Mouse (Mus musculus) stomach, postnatal 0 days (tissue): ENCODE measurements around the gene Atp1b1. TPM values are rescaled to one million over a fixed set of nuclear protein-coding genes. Genes with fewer than 3 reads are reported as not detected.
A peak's percentile ranks its signal among the peaks of the same experiment; 100 is the strongest.

ENCODE experiments used
- ATAC-seq: fragments of 200-750 bp; cut with Nextera tagmentation; 2 replicates; pipeline ENCODE4 v1.8.0; 2017; ENCODE audit not compliant: low FRiP score, low TSS enrichment
- DNase-seq: peaks from one replicate; pipeline ENCODE4 v3.0.0-alpha.2; 2016; ENCODE audit warnings: low spot score
- H3K27ac ChIP-seq: fragments of 300-500 bp; sonication (generic); replicated peaks from 2 replicates; pipeline ENCODE4 v1.5.1; 2014; ENCODE audit warnings: mild to moderate bottlenecking, control low read depth
- H3K27me3 ChIP-seq: fragments of 300-500 bp; sonication (generic); 2 replicates; pipeline ENCODE4 v1.6.1; 2014; ENCODE audit warnings: low read length; ENCODE audit not compliant: control insufficient read depth, insufficient read depth
- H3K36me3 ChIP-seq: fragments of 300-500 bp; sonication (generic); 2 replicates; pipeline ENCODE4 v1.6.1; 2014; ENCODE audit warnings: low read length, mixed read lengths; ENCODE audit not compliant: control insufficient read depth, insufficient read depth
- H3K4me1 ChIP-seq: fragments of 300-500 bp; sonication (generic); replicated peaks from 2 replicates; pipeline ENCODE4 v1.6.1; 2014; ENCODE audit warnings: antibody characterized with exemption; ENCODE audit not compliant: control insufficient read depth, insufficient read depth
- H3K4me2 ChIP-seq: fragments of 300-500 bp; sonication (generic); replicated peaks from 2 replicates; pipeline ENCODE4 v1.6.1; 2014; ENCODE audit warnings: low read depth, mild to moderate bottlenecking, control low read depth, moderate library complexity
- H3K4me3 ChIP-seq: fragments of 300-500 bp; sonication (generic); 2 replicates; pipeline ENCODE4 v1.5.1; 2014; ENCODE audit warnings: low read depth, low read length, control low read depth
- H3K9ac ChIP-seq: fragments of 300-500 bp; sonication (generic); 2 replicates; pipeline ENCODE4 v1.6.1; 2014; ENCODE audit warnings: mild to moderate bottlenecking, low read length, control low read depth, mixed read lengths
- H3K9me3 ChIP-seq: fragments of 300-500 bp; sonication (generic); 2 replicates; pipeline ENCODE4 v1.6.1; 2016; ENCODE audit warnings: low read length; ENCODE audit not compliant: control insufficient read depth
- CTCF ChIP-seq: IDR thresholded peaks from 2 replicates; pipeline ENCODE4 v1.5.1; 2016; ENCODE audit warnings: antibody characterized with exemption, low read depth, mild to moderate bottlenecking, moderate library complexity
- EP300 ChIP-seq: optimal IDR thresholded peaks from 2 replicates; pipeline ENCODE3; 2016; ENCODE audit warnings: antibody characterized with exemption
- WGBS: fragments of 180-500 bp; shearing (Covaris S2); extraction: QIAGEN DNeasy Blood & Tissue Kit; methylation state at CpG from one replicate; pipeline ENCODE4 v1.1.7; 2014; 5-methylcytosine and 5-hydroxymethylcytosine counted together
- polyA plus RNA-seq: library from polyadenylated mRNA; unstranded; fragments of >200 nt; fragmentation: Nextera tagmentation; extraction: Ambion mirVana; gene quantifications from 2 replicates; pipeline ENCODE4 v1.2.1, GENCODE M21; 2015

The Atp1b1 gene
- polyA plus RNA-seq, 1 experiment from 2014 or later: 213 TPM

DNA sequence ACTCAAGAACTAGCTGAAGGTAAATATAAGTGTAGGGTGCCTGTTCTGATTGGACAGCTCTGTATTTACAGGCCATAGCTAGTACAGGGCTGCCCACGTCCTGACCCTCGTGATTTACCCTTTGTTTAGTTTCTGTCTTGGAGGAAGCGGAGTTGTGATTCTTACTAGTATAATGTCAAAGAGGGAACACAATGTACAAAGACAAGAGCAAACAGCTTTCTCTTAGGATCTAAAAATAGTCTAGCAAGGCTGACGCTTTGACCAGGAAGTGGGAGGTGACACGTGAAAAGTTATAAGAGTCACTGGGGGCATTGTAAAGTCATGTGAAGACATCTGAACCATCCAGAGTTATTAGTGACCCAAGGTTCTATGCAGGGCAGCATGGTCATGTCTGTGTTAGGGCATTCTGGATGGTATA, 52.8 kb downstream of the Atp1b1 start:
- H3K27me3 ChIP-seq: no peaks in the 10 kb centered on the region
- H3K9me3 ChIP-seq: no peaks in the 10 kb centered on the region
- TF ChIP-seq CTCF (no peak), EP300 (peak; percentile 49)
- 15% methylated on average over 5 of the region's 5 CpGs for WGBS
- ATAC-seq (peak; percentile 96), DNase-seq (peak; percentile 66)
- no peaks in the 10 kb centered on the region for H3K36me3 ChIP-seq
- no peak overlapping the region for H3K4me2 ChIP-seq
- H3K27ac ChIP-seq: peak overlapping the region; percentile 56; the same call in 1 of the 2 replicates
- H3K4me1 ChIP-seq: no peaks in the 10 kb centered on the region
- H3K4me3 ChIP-seq: no peak overlapping the region
- H3K9ac ChIP-seq: no peak overlapping the region

DNA sequence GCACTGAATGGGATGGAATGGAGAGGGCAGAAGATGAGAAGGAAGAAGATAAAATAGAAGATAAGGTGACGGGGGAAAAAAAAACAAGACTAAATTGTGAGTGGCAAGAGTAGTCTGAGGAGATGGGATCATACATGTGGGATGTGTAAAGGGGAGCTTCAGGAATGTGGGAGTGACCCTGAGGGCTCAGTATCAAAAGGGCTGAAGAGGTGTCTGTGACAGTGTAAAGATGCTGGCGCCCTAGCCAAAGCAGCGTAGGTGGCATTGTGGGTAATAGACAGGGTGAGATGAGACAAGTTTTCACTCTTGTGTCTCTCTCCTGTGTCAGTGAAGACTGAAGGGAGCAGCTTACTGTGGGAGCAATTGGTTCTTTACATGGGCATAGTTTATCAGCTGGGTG, 58.6 kb downstream of the Atp1b1 start:
- H3K4me3 ChIP-seq: no peak overlapping the region
- no peaks in the 10 kb centered on the region for H3K4me1 ChIP-seq
- H3K36me3 ChIP-seq: no peaks in the 10 kb centered on the region
- H3K9me3 ChIP-seq: no peaks in the 10 kb centered on the region
- DNase-seq: no peak
- H3K9ac ChIP-seq: no peak overlapping the region
- no peaks in the 10 kb centered on the region for H3K27me3 ChIP-seq
- no peak for TF ChIP-seq CTCF
- no peak for TF ChIP-seq EP300
- H3K27ac ChIP-seq: no peak overlapping the region
- no peak overlapping the region for H3K4me2 ChIP-seq
- ATAC-seq: no peak
- 95% methylated on average over 3 of the region's 3 CpGs for WGBS

DNA sequence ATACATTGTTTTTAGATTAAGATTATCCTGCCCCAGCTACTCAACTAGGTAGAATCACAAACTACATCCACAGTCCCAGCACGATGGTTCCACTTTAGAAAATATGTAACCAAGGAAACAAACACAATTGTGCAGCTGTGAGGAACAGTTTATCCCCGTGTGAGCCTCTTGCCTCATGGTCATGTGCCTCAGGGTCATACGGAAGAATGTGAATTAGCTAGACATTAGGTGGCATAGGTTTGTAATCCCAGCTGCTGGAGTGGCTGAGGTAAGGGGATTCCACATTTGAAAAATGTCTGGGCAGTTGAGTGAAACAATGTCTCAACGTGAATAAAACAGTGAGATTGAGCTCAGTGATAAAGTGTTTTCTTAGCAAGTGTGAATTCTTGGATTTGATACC, 60.5 kb downstream of the Atp1b1 start:
- H3K4me3 ChIP-seq: no peak overlapping the region
- H3K9me3 ChIP-seq: no peaks in the 10 kb centered on the region
- TF ChIP-seq CTCF (no peak), EP300 (no peak)
- no peaks in the 10 kb centered on the region for H3K4me1 ChIP-seq
- no peaks in the 10 kb centered on the region for H3K27me3 ChIP-seq
- 0 out of 2 replicates have a peak, but pooled peaks have one; percentile 24 for ATAC-seq
- no peak for DNase-seq
- H3K4me2 ChIP-seq: no peak overlapping the region
- WGBS: 22% methylated on average over 4 of the region's 4 CpGs
- H3K9ac ChIP-seq: no peak overlapping the region
- H3K27ac ChIP-seq: no peak overlapping the region
- no peaks in the 10 kb centered on the region for H3K36me3 ChIP-seq

DNA sequence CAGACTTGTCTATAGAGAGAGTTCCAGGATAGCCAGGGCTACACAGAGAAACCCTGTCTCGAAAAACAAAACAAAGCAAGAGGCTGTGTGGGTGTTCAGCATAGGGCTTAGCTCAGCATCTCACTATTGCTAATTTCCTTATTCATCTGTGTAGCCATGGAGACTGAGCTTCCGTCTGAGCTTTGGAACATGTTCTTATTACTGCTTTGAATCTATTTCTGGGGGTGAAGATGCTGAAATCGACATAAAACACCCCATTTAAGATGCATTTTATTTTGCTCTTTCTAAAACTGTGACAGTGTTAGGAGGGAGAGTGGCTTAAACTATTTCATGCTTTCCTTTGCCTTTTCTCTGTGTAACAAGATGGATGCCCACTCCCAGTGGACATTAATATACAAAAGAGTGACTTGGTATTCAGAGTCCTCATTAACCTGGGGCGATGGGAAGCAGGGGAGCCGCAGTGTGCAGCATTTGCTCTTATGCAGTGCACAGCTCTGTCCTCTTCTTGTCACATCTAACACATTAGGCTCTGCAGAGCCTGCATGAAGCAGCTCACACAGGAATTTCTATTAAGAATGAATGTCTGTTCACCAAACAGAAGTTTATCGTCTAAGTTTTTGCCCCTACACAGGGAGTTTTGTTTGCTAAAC, 62.9 kb downstream of the Atp1b1 start:
- 76% methylated on average over 6 of the region's 6 CpGs for WGBS
- no peak for ATAC-seq
- H3K9me3 ChIP-seq: no peaks in the 10 kb centered on the region
- no peak overlapping the region for H3K4me3 ChIP-seq
- no peak for DNase-seq
- H3K27me3 ChIP-seq: no peaks in the 10 kb centered on the region
- no peak overlapping the region for H3K4me2 ChIP-seq
- no peaks in the 10 kb centered on the region for H3K4me1 ChIP-seq
- no peaks in the 10 kb centered on the region for H3K36me3 ChIP-seq
- no peak overlapping the region for H3K9ac ChIP-seq
- TF ChIP-seq EP300 (no peak), CTCF (no peak)
- no peak overlapping the region for H3K27ac ChIP-seq

DNA sequence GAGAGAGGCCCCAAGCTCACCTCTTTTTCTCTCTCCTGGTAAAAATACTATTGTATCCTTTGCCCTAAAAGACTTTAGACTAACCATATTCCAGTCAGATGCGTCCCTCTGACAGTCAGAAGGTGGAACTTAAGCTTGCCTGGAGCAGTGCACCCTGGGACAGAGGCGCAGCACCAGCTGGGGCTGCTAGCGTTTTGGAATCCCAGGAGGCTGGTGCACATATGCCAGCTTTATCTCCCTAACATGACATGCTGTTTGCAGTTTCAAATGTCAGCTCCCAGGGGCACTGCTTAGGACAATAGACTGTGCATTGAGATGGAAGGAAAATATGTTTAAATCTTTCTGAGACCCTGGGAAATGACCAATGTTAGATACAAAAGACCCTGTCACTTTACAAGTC, 66.0 kb downstream of the Atp1b1 start:
- Histone ChIP-seq H3K4me3 (no peak overlapping the region), H3K27me3 (no peaks in the 10 kb centered on the region), H3K9me3 (no peaks in the 10 kb centered on the region), H3K27ac (no peak overlapping the region), H3K36me3 (no peaks in the 10 kb centered on the region), H3K9ac (no peak overlapping the region), H3K4me2 (no peak overlapping the region), H3K4me1 (no peaks in the 10 kb centered on the region)
- WGBS: 38% methylated on average over 3 of the region's 3 CpGs
- DNase-seq (no peak), ATAC-seq (no peak)
- no peak for TF ChIP-seq EP300
- no peak for TF ChIP-seq CTCF

DNA sequence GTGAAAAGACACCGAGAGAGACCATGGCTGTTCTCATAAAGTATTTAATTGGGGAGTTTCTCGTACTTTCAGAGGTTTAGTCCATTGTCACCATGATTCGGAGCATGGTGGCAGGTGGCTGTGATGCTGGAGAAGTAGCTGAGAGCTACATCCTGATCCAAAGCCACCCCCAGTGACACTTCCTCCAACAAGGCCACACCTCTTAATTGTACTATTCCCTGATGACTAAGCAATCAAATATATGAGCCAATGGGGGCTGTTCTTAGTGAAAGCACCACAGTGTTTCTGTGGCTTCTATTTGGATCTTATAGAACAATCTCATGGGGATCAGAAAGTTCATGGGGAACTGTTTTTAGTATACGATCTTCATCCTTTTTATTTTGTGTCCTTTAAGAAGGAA, 68.4 kb downstream of the Atp1b1 start:
- no peaks in the 10 kb centered on the region for H3K4me1 ChIP-seq
- 89% methylated on average over 4 of the region's 4 CpGs for WGBS
- no peak overlapping the region for H3K27ac ChIP-seq
- no peaks in the 10 kb centered on the region for H3K27me3 ChIP-seq
- no peak overlapping the region for H3K4me2 ChIP-seq
- H3K36me3 ChIP-seq: no peaks in the 10 kb centered on the region
- ATAC-seq (peak; percentile 35; the same call in 1 of the 2 replicates), DNase-seq (no peak)
- H3K9me3 ChIP-seq: no peaks in the 10 kb centered on the region
- H3K9ac ChIP-seq: no peak overlapping the region
- TF ChIP-seq EP300 (no peak), CTCF (no peak)
- H3K4me3 ChIP-seq: no peak overlapping the region

Other genes with a start within 250 kb of the Atp1b1 start
- 14.8 and 15.3 TPM in 2 replicates for gene Slc19a2, start 209.3 kb downstream of the Atp1b1 start, polyA plus RNA-seq
- gene Ccdc181, start 182.8 kb downstream of the Atp1b1 start, polyA plus RNA-seq: 7.5 and 8.6 TPM in 2 replicates
- gene Nme7, start 154.2 kb downstream of the Atp1b1 start, polyA plus RNA-seq: 14.9 and 17.8 TPM in 2 replicates
- gene Blzf1, start 150.9 kb downstream of the Atp1b1 start, polyA plus RNA-seq: 48.7 and 50.5 TPM in 2 replicates